Comparison of ENCODE assay signal across 27 mouse cellular contexts in genomic region chr6:5976241-5976640, GRCm38 (mm10).
DNase-seq lines count a peak whose midpoint lies in the region; ATAC-seq and TF ChIP-seq lines count a peak whose summit lies in the region.
"Had no signal": no experiment of that assay in that cellular context is flagged by ENCODE, and none has a peak within 500 bp of the region (broad histone marks: within the 10 kb centered on the region; RNA-seq: fewer than 3 reads in every experiment).

No protein-coding gene starts in this region.

- WGBS in heart, embryonic 10.5 days, result 35% methylated on average over 4 of the region's 4 CpGs
- 33% methylated on average over 4 of the region's 4 CpGs for WGBS in heart, embryonic 15.5 days
- WGBS in kidney, embryonic 16.5 days, result 25% methylated on average over 4 of the region's 4 CpGs

- H3K9me3 ChIP-seq in heart, embryonic 10.5 days, result no peaks in the 10 kb centered on the region
- H3K9me3 ChIP-seq in heart, embryonic 15.5 days (replicated peaks), result no peaks in the 10 kb centered on the region
- H3K9me3 ChIP-seq in kidney, embryonic 16.5 days (ENCODE audit: low read length), result no peaks in the 10 kb centered on the region
- H3K9me3 ChIP-seq: G1E; limb, embryonic 10.5 days; limb, embryonic 15.5 days; liver, embryonic 13.5 days; midbrain, embryonic 13.5 days; neural tube, embryonic 13.5 days had no signal

- H3K9ac ChIP-seq in heart, embryonic 15.5 days, result no peak overlapping the region
- H3K9ac ChIP-seq in kidney, embryonic 16.5 days (replicated peaks; ENCODE audit: low read length), result no peak overlapping the region
- H3K9ac ChIP-seq: hindbrain, embryonic 14.5 days; limb, embryonic 15.5 days; liver, embryonic 13.5 days; midbrain, embryonic 13.5 days; neural tube, embryonic 13.5 days had no signal

- no peak for ATAC-seq in heart, embryonic 15.5 days (replicated peaks; ENCODE audit: insufficient number of reproducible peaks, insufficient read depth, low FRiP score, low read depth)
- peak; percentile 80; the same call in 1 of the 2 replicates for ATAC-seq in kidney, embryonic 16.5 days (ENCODE audit: low FRiP score, low TSS enrichment)
- ATAC-seq: forebrain, embryonic 16.5 days; midbrain, embryonic 13.5 days had no signal

- no peaks in the 10 kb centered on the region for H3K4me1 ChIP-seq in heart, embryonic 10.5 days
- H3K4me1 ChIP-seq in heart, embryonic 15.5 days (replicated peaks), result no peaks in the 10 kb centered on the region
- 0 out of 2 replicates have a peak, but pooled peaks cover 2% of the 10 kb centered on the region for H3K4me1 ChIP-seq in kidney, embryonic 16.5 days (ENCODE audit: insufficient read depth, low read length)
- peaks cover 7% of the 10 kb centered on the region for H3K4me1 ChIP-seq in testis, adult 2 months (ENCODE audit: control insufficient read depth, insufficient read depth, low read length)
- H3K4me1 ChIP-seq: liver, embryonic 13.5 days; midbrain, embryonic 13.5 days; neural tube, embryonic 13.5 days had no signal

- H3K4me3 ChIP-seq in heart, embryonic 10.5 days, result no peak overlapping the region
- H3K4me3 ChIP-seq in heart, embryonic 15.5 days, result no peak overlapping the region
- H3K4me3 ChIP-seq in kidney, embryonic 16.5 days (ENCODE audit: low read length), result no peak overlapping the region
- peak overlapping the region; percentile 73; the same call in 1 of the 2 replicates for H3K4me3 ChIP-seq in testis, adult 2 months (ENCODE audit: control insufficient read depth, low read depth, low read length)
- H3K4me3 ChIP-seq: erythroblast, embryonic 14.5 days; gastrocnemius, adult 2 months; limb, embryonic 10.5 days; limb, embryonic 15.5 days; liver, embryonic 13.5 days; midbrain, embryonic 13.5 days; neural tube, embryonic 13.5 days had no signal

- TF ChIP-seq POLR2A in testis, adult 2 months (IDR thresholded peaks at IDR 0.05; ENCODE audit: control insufficient read depth, low read depth, low read length), result no peak

- peak overlapping the region; percentile 62; the same call in 1 of the 2 replicates for H3K27ac ChIP-seq in heart, embryonic 10.5 days
- H3K27ac ChIP-seq in heart, embryonic 15.5 days, result peak overlapping the region; percentile 55
- H3K27ac ChIP-seq in kidney, embryonic 16.5 days (ENCODE audit: low read length), result peak overlapping the region; percentile 67
- no peak overlapping the region for H3K27ac ChIP-seq in testis, adult 2 months (ENCODE audit: control insufficient read depth, insufficient read depth, low read depth, low read length)
- H3K27ac ChIP-seq: gastrocnemius, adult 2 months; hindbrain, embryonic 14.5 days; limb, embryonic 10.5 days; limb, embryonic 15.5 days; liver, embryonic 13.5 days; macrophage; midbrain, embryonic 13.5 days; neural tube, embryonic 13.5 days had no signal

- no peaks in the 10 kb centered on the region for H3K36me3 ChIP-seq in heart, embryonic 10.5 days
- H3K36me3 ChIP-seq in heart, embryonic 15.5 days, result no peaks in the 10 kb centered on the region
- no peaks in the 10 kb centered on the region for H3K36me3 ChIP-seq in kidney, embryonic 16.5 days (ENCODE audit: insufficient read depth, low read length)
- no peaks in the 10 kb centered on the region for H3K36me3 ChIP-seq in testis, adult 2 months (ENCODE audit: control insufficient read depth, insufficient read depth, low read length)
- H3K36me3 ChIP-seq: G1E; limb, embryonic 10.5 days; limb, embryonic 15.5 days; liver, embryonic 13.5 days; midbrain, embryonic 13.5 days; neural tube, embryonic 13.5 days had no signal

- DNase-seq in heart, embryonic 10.5 days (ENCODE audit: low spot score), result no peak
- DNase-seq in heart, postnatal 25 days (ENCODE audit: low spot score), result no peak
- no peak for DNase-seq in heart, adult 8-10 months (ENCODE audit: low spot score)
- no peak for DNase-seq in kidney, adult 8-10 months
- DNase-seq in testis, postnatal 10 days (ENCODE audit: low spot score), result no peak
- DNase-seq: adrenal gland, adult 8-10 months; cerebellum, adult 2 months; cerebellum, postnatal 14 days; gastrocnemius, adult 2 months; gastrocnemius, postnatal 36 days; kidney, adult 18-20 months; liver, embryonic 13.5 days; lung, adult 2 months; thymus, adult 18-20 months; thymus, postnatal 25 days had no signal

- H3K4me2 ChIP-seq in heart, embryonic 15.5 days, result no peak overlapping the region
- no peak overlapping the region for H3K4me2 ChIP-seq in kidney, embryonic 16.5 days (replicated peaks; ENCODE audit: low read depth, low read length)
- H3K4me2 ChIP-seq: hindbrain, embryonic 14.5 days; limb, embryonic 15.5 days; liver, embryonic 13.5 days; midbrain, embryonic 13.5 days; neural tube, embryonic 13.5 days had no signal

- no peak for TF ChIP-seq CTCF in testis, adult 2 months (IDR thresholded peaks at IDR 0.05; ENCODE audit: control insufficient read depth, insufficient read depth, insufficient replicate concordance, low read depth, low read length)

- H3K27me3 ChIP-seq in heart, embryonic 10.5 days (ENCODE audit: insufficient read depth, poor library complexity, severe bottlenecking), result no peaks in the 10 kb centered on the region
- H3K27me3 ChIP-seq in heart, embryonic 15.5 days, result no peaks in the 10 kb centered on the region
- H3K27me3 ChIP-seq in kidney, embryonic 16.5 days (ENCODE audit: insufficient read depth, low read length), result no peaks in the 10 kb centered on the region
- no peaks in the 10 kb centered on the region for H3K27me3 ChIP-seq in testis, adult 2 months (ENCODE audit: control insufficient read depth, insufficient read depth, low read length)
- H3K27me3 ChIP-seq: limb, embryonic 15.5 days; liver, embryonic 13.5 days; midbrain, embryonic 13.5 days; neural tube, embryonic 13.5 days had no signal

- intact Hi-C loops in heart, postnatal 25 days (cut with DNase I), result no loop called here
